Mouse (Mus musculus): ENCODE measurements around the gene Fut8. TPM values are rescaled to one million over a fixed set of nuclear protein-coding genes. Genes with fewer than 3 reads are reported as not detected.

The Fut8 gene
- polyA plus RNA-seq, 1 experiment, result 13.8 TPM

- H3K4me3 ChIP-seq (replicated peaks; ENCODE audit: control insufficient read depth, low read depth, low read length), result no peak overlapping the region
- WGBS, result 46% methylated on average over 1 of the region's 1 CpGs
- H3K27ac ChIP-seq (ENCODE audit: control insufficient read depth, insufficient read depth, low read depth, low read length, poor library complexity), result no peak overlapping the region
- TF ChIP-seq CTCF (IDR thresholded peaks at IDR 0.05; ENCODE audit: control insufficient read depth, insufficient read depth, low read length), result no peak
- TF ChIP-seq POLR2A (IDR thresholded peaks at IDR 0.05; ENCODE audit: borderline replicate concordance, control insufficient read depth, low read depth, low read length), result no peak
- H3K4me1 ChIP-seq (ENCODE audit: control insufficient read depth, insufficient read depth, low read length), result peaks cover 1% of the 10 kb centered on the region; the same call in 1 of the 2 replicates
Observed at GRCm38 (mm10) chr12:77481153-77481552, 243.2 kb downstream of the Fut8 start.

GRCm38 (mm10) chr12:77481799-77482198 lies 243.9 kb downstream of the Fut8 start:
- Histone ChIP-seq H3K4me3 (replicated peaks; ENCODE audit: control insufficient read depth, low read depth, low read length) (no peak overlapping the region), H3K27ac (ENCODE audit: control insufficient read depth, insufficient read depth, low read depth, low read length, poor library complexity) (no peak overlapping the region), H3K4me1 (ENCODE audit: control insufficient read depth, insufficient read depth, low read length) (peaks cover 1% of the 10 kb centered on the region; the same call in 1 of the 2 replicates)
- TF ChIP-seq POLR2A (IDR thresholded peaks at IDR 0.05; ENCODE audit: borderline replicate concordance, control insufficient read depth, low read depth, low read length), result no peak
- WGBS, result 85% methylated on average over 3 of the region's 3 CpGs

- TF ChIP-seq CTCF (IDR thresholded peaks at IDR 0.05; ENCODE audit: control insufficient read depth, insufficient read depth, low read length), result no peak
- no peak for TF ChIP-seq POLR2A (IDR thresholded peaks at IDR 0.05; ENCODE audit: borderline replicate concordance, control insufficient read depth, low read depth, low read length)
- WGBS, result 64% methylated on average over 9 of the region's 9 CpGs
- no peak overlapping the region for H3K27ac ChIP-seq (ENCODE audit: control insufficient read depth, insufficient read depth, low read depth, low read length, poor library complexity)
- no peak overlapping the region for H3K4me3 ChIP-seq (replicated peaks; ENCODE audit: control insufficient read depth, low read depth, low read length)
- H3K4me1 ChIP-seq (ENCODE audit: control insufficient read depth, insufficient read depth, low read length), result peaks cover 1% of the 10 kb centered on the region; the same call in 1 of the 2 replicates
Observed at GRCm38 (mm10) chr12:77483180-77483855, 245.4 kb downstream of the Fut8 start.

GRCm38 (mm10) chr12:77484761-77485160 lies 246.8 kb downstream of the Fut8 start:
- no peak overlapping the region for H3K4me3 ChIP-seq (replicated peaks; ENCODE audit: control insufficient read depth, low read depth, low read length)
- no peak for TF ChIP-seq POLR2A (IDR thresholded peaks at IDR 0.05; ENCODE audit: borderline replicate concordance, control insufficient read depth, low read depth, low read length)
- TF ChIP-seq CTCF (IDR thresholded peaks at IDR 0.05; ENCODE audit: control insufficient read depth, insufficient read depth, low read length), result no peak
- peaks cover 1% of the 10 kb centered on the region; the same call in 1 of the 2 replicates for H3K4me1 ChIP-seq (ENCODE audit: control insufficient read depth, insufficient read depth, low read length)
- H3K27ac ChIP-seq (ENCODE audit: control insufficient read depth, insufficient read depth, low read depth, low read length, poor library complexity), result no peak overlapping the region
- 58% methylated on average over 3 of the region's 3 CpGs for WGBS

GRCm38 (mm10) chr12:77491478-77491877 lies 253.6 kb downstream of the Fut8 start:
- no peak overlapping the region for H3K4me3 ChIP-seq (replicated peaks; ENCODE audit: control insufficient read depth, low read depth, low read length)
- no peak for TF ChIP-seq CTCF (IDR thresholded peaks at IDR 0.05; ENCODE audit: control insufficient read depth, insufficient read depth, low read length)
- no peak for TF ChIP-seq POLR2A (IDR thresholded peaks at IDR 0.05; ENCODE audit: borderline replicate concordance, control insufficient read depth, low read depth, low read length)
- 89% methylated on average over 3 of the region's 3 CpGs for WGBS

GRCm38 (mm10) chr12:77495781-77496180 lies 257.9 kb downstream of the Fut8 start:
- 73% methylated on average over 1 of the region's 1 CpGs for WGBS
- TF ChIP-seq CTCF (IDR thresholded peaks at IDR 0.05; ENCODE audit: control insufficient read depth, insufficient read depth, low read length), result no peak
- TF ChIP-seq POLR2A (IDR thresholded peaks at IDR 0.05; ENCODE audit: borderline replicate concordance, control insufficient read depth, low read depth, low read length), result no peak
- no peaks in the 10 kb centered on the region for H3K4me1 ChIP-seq (ENCODE audit: control insufficient read depth, insufficient read depth, low read length)
- H3K4me3 ChIP-seq (replicated peaks; ENCODE audit: control insufficient read depth, low read depth, low read length), result no peak overlapping the region
- H3K27ac ChIP-seq (ENCODE audit: control insufficient read depth, insufficient read depth, low read depth, low read length, poor library complexity), result no peak overlapping the region

More at GRCm38 (mm10) chr12:77491478-77491877, 253.6 kb downstream of the Fut8 start:
- Histone ChIP-seq H3K27ac (ENCODE audit: control insufficient read depth, insufficient read depth, low read depth, low read length, poor library complexity) (no peak overlapping the region), H3K4me1 (ENCODE audit: control insufficient read depth, insufficient read depth, low read length) (no peaks in the 10 kb centered on the region)

- H3K4me1 ChIP-seq (ENCODE audit: control insufficient read depth, insufficient read depth, low read length), result no peaks in the 10 kb centered on the region
Observed at GRCm38 (mm10) chr12:77498153-77498552, 260.2 kb downstream of the Fut8 start.

GRCm38 (mm10) chr12:77500439-77501055 lies 262.6 kb downstream of the Fut8 start:
- Histone ChIP-seq H3K4me3 (replicated peaks; ENCODE audit: control insufficient read depth, low read depth, low read length) (no peak overlapping the region), H3K27ac (ENCODE audit: control insufficient read depth, insufficient read depth, low read depth, low read length, poor library complexity) (no peak overlapping the region), H3K4me1 (ENCODE audit: control insufficient read depth, insufficient read depth, low read length) (no peaks in the 10 kb centered on the region)
- TF ChIP-seq POLR2A (IDR thresholded peaks at IDR 0.05; ENCODE audit: borderline replicate concordance, control insufficient read depth, low read depth, low read length), result no peak
- TF ChIP-seq CTCF (IDR thresholded peaks at IDR 0.05; ENCODE audit: control insufficient read depth, insufficient read depth, low read length), result no peak
- WGBS, result 38% methylated on average over 5 of the region's 5 CpGs

More at GRCm38 (mm10) chr12:77498153-77498552, 260.2 kb downstream of the Fut8 start:
- no peak for TF ChIP-seq POLR2A (IDR thresholded peaks at IDR 0.05; ENCODE audit: borderline replicate concordance, control insufficient read depth, low read depth, low read length)
- TF ChIP-seq CTCF (IDR thresholded peaks at IDR 0.05; ENCODE audit: control insufficient read depth, insufficient read depth, low read length), result no peak
- WGBS, result 65% methylated on average over 2 of the region's 2 CpGs
- H3K27ac ChIP-seq (ENCODE audit: control insufficient read depth, insufficient read depth, low read depth, low read length, poor library complexity), result no peak overlapping the region
- H3K4me3 ChIP-seq (replicated peaks; ENCODE audit: control insufficient read depth, low read depth, low read length), result no peak overlapping the region

Measured in bone marrow, adult 2 months (tissue).